Mouse (Mus musculus): ENCODE results near the gene Igsf8. TPM values are rescaled to one million over a fixed set of nuclear protein-coding genes. Genes with fewer than 3 reads are reported as not detected.
A peak's percentile ranks its signal among the peaks of the same experiment; 100 is the strongest.
"Not testable (repeated sequence)": the region's sequence is repeated elsewhere in the genome, so short reads cannot be mapped to it uniquely, and the experiment has no call there.

The Igsf8 gene
- polyA plus RNA-seq, 1 experiment from 2014 or later, result 54.4 TPM

DNA sequence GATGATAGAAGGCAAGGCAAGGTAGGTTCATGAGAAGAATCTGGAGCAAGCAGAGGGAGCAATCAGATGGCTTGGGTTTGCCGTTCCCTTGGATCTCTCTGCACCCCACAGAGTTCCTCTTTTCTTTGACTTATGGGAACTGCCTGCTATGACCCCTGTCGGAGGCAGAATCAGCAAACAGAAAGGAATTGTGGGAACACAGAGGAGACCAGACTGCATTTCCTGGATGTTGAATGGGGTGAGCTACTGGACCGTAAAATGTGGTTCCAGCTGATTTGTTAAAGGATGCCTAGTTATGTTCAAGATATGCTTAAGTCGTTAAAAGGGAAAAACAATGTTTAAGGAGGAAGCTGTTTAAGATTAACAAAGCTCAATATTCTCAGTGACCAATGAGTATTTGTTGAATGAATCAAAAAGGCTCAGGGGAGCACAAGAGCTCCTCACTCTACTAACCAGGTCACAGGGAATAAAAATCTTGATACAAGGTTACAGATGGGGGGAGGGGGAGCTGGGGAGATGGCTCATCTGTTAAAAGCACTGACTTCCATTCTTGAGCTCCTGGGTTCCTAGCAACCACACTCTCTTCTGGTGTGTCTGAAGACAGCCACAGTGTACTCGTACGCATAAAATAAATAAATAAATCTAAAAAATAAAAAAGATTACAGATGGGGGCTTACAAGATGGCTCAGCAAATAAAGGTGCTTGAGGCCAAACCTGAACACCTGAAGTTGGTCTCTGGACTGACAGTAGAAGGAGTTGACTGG is 20.3 kb upstream of the Igsf8 start:
- H3K4me3 ChIP-seq (replicated peaks), result no peak overlapping the region
- peaks cover 25% of the 10 kb centered on the region for H3K4me1 ChIP-seq
- peak; percentile 23; the same call in 1 of the 2 replicates for ATAC-seq (replicated peaks; ENCODE audit: low FRiP score)
- no peaks in the 10 kb centered on the region for H3K9me3 ChIP-seq (replicated peaks)
- peak overlapping the region; percentile 76 for H3K27ac ChIP-seq
- WGBS, result 42% methylated on average over 6 of the region's 6 CpGs
- H3K4me2 ChIP-seq, result no peak overlapping the region
- H3K27me3 ChIP-seq, result peaks cover 15% of the 10 kb centered on the region
- H3K36me3 ChIP-seq, result no peaks in the 10 kb centered on the region
- no peak overlapping the region for H3K9ac ChIP-seq

DNA sequence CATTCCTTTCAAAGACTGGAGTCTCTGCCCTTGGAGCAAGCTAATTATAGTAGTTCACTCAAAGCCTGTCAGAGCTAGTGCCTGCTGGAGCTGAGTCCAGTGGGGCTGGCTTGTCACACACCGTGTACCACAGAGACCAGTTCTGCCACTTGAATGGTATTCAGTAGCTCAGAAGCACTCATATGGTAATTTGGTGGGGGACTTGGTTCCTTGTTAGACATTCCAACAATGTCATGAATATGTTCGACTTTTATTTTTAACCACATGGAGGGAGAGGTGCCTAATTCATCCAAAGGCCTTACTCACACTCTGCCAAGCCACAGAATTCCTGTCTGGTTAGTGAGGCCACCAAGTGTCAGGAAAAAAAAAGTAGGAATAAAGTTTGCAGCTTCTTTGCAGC is 19.0 kb upstream of the Igsf8 start:
- Histone ChIP-seq H3K27me3 (peaks cover 15% of the 10 kb centered on the region), H3K4me1 (peaks cover 25% of the 10 kb centered on the region), H3K4me3 (replicated peaks) (no peak overlapping the region), H3K27ac (peak overlapping the region; percentile 57), H3K9ac (no peak overlapping the region), H3K9me3 (replicated peaks) (no peaks in the 10 kb centered on the region), H3K36me3 (no peaks in the 10 kb centered on the region), H3K4me2 (no peak overlapping the region)
- 46% methylated on average over 2 of the region's 2 CpGs for WGBS
- ATAC-seq (replicated peaks; ENCODE audit: low FRiP score), result peak; percentile 70

DNA sequence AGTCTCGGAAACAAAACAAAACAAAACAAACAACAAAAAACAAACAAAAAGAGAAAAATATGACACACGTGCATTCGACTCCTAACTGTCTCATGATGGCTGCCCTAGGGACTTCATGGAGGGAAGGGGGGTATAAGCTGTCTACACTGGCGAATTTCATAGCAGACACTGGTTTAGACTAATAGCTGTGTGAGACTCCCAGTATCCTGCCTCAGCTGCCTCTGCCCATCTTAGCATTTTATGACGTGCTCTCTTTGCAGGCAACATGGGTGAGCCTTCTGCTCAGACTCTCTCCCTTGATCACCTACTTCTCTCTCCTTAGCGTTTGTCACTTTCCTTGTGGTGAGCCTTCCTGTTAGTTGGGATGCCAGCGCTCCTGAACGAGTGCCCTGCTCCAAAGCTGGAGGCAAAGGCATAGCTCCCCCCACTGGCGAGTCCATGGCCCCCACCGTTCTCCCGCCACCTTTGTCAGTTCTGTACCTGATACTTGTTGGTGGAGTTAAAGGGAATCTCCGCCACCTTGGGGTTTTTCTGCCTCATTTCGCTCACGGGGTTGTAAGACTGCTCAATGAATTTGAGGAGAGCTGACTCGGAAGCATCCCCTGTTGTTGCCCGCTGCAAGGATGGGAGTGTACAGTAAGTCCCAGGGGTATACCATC is 17.8 kb upstream of the Igsf8 start:
- Histone ChIP-seq H3K4me2 (peak overlapping the region; percentile 34; the same call in 1 of the 2 replicates), H3K27ac (0 out of 2 replicates have a peak overlapping the region, but pooled peaks have one; percentile 57), H3K4me1 (peaks cover 25% of the 10 kb centered on the region), H3K4me3 (replicated peaks) (no peak overlapping the region), H3K9ac (no peak overlapping the region), H3K36me3 (no peaks in the 10 kb centered on the region), H3K27me3 (peaks cover 15% of the 10 kb centered on the region), H3K9me3 (replicated peaks) (no peaks in the 10 kb centered on the region)
- WGBS, result 26% methylated on average over 16 of the region's 16 CpGs
- ATAC-seq (replicated peaks; ENCODE audit: low FRiP score), result no peak

DNA sequence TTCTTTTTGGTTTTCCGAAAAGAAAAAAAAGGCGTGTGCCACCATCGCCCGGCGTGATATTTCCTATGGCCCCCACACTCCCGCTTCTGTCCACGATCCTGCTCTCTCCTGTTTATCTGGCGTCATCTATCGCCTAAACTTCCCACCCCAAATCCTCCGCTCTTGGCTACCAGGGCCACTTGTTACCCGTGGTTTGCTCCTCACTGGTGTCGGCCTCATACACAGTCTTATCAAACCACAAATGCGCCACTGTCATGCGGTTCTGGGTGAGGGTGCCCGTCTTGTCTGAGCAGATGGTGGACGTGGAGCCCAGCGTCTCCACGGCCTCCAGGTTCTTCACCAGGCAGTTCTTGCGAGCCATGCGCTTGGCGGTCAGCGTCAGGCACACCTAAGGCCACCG is 16.8 kb upstream of the Igsf8 start:
- Histone ChIP-seq H3K27me3 (peaks cover 15% of the 10 kb centered on the region), H3K4me3 (replicated peaks) (0 out of 2 replicates have a peak overlapping the region, but pooled peaks have one; percentile 6), H3K4me2 (peak overlapping the region; percentile 34; the same call in 1 of the 2 replicates), H3K4me1 (peaks cover 25% of the 10 kb centered on the region)
- H3K9me3 ChIP-seq (replicated peaks); H3K27ac ChIP-seq; H3K9ac ChIP-seq; ATAC-seq (replicated peaks; ENCODE audit: low FRiP score); H3K36me3 ChIP-seq: not testable (repeated sequence)
- WGBS, result 43% methylated on average over 23 of the region's 23 CpGs

DNA sequence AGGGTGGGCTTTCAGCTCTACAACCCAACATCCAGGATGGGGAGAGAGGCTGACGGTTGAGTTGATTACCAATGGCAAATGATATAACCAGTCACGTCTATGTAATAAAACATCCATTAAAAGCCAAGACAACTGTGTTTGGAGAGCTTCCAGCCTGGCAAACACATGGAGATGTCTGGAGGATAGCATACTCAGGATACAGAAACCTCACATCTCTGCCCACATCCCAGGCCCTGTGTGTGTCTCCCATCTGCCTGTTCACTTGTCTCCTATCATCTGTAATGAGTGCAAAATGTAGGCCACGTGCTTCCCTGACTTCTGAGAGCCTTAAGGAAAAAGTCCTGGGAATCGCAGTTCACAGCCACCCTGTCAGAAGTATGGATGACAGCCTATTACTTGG is 14.2 kb upstream of the Igsf8 start:
- Histone ChIP-seq H3K4me1 (peaks cover 11% of the 10 kb centered on the region), H3K27ac (no peak overlapping the region), H3K27me3 (peaks cover 15% of the 10 kb centered on the region), H3K4me2 (no peak overlapping the region), H3K4me3 (replicated peaks) (no peak overlapping the region), H3K9me3 (replicated peaks) (no peaks in the 10 kb centered on the region), H3K36me3 (no peaks in the 10 kb centered on the region), H3K9ac (no peak overlapping the region)
- ATAC-seq (replicated peaks; ENCODE audit: low FRiP score), result no peak
- 62% methylated on average over 4 of the region's 4 CpGs for WGBS

DNA sequence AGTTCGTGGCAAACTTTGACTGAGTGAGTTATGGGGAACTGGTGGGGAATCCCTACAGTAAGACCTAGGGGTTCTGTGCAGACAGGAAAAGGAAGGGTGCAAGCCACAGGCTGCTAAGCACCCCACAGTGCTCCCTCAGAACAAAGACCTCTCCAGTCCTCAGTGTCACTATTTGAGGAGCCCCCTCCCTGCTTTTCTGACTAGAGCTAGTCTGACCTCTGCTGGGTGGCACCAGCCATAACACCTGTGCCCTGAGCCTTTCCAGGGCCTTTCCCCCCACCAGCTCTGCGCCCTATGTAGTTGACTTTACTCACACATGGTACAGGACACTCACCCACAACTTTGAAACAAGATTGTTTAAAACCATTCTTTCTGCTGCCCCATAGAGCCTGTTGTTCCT is 13.8 kb upstream of the Igsf8 start:
- ATAC-seq (replicated peaks; ENCODE audit: low FRiP score), result peak; percentile 57
- Histone ChIP-seq H3K9ac (no peak overlapping the region), H3K27ac (no peak overlapping the region), H3K36me3 (no peaks in the 10 kb centered on the region), H3K4me1 (peaks cover 11% of the 10 kb centered on the region), H3K9me3 (replicated peaks) (no peaks in the 10 kb centered on the region), H3K4me3 (replicated peaks) (no peak overlapping the region), H3K4me2 (no peak overlapping the region), H3K27me3 (peaks cover 15% of the 10 kb centered on the region)
- WGBS, result 36% methylated on average over 2 of the region's 2 CpGs

DNA sequence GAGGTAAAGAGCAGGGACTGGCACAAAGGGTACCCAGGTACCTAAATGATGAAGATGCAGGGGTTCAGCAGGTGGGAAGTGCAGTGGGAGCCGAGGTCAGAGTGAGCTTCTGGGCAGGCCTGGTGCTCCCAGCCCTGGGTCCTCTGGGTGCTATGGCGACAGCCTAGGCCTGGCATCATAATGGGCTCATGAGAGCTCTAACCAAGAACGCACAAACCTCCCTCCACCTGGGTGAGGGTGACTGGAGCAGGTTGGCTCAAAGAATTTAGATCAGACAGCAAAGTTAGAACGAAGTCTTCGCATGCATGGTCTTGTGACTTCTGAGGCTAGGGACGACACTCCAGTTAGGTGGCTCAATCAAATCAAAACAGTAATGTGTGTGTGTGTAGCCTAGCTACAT is 3.1 kb upstream of the Igsf8 start, which contains the start of gene Atp1a4:
Gene Atp1a4 (minus strand): TSS at position 101 of the 400 bp plus-strand sequence.
- no peak for ATAC-seq (replicated peaks; ENCODE audit: low FRiP score)
- no peak within 1 kb of the TSS for H3K27ac ChIP-seq
- no peaks in the 10 kb centered on the region for H3K27me3 ChIP-seq
- H3K4me1 ChIP-seq, result no peaks in the 10 kb centered on the region
- 84% methylated on average over 6 of the region's 6 CpGs for WGBS
- no peak within 1 kb of the TSS for H3K4me2 ChIP-seq
- no peak within 1 kb of the TSS for H3K9ac ChIP-seq
- no peak within 1 kb of the TSS for H3K4me3 ChIP-seq (replicated peaks)
- no peaks in the 10 kb centered on the region for H3K9me3 ChIP-seq (replicated peaks)
- H3K36me3 ChIP-seq, result no peaks in the 10 kb centered on the region

DNA sequence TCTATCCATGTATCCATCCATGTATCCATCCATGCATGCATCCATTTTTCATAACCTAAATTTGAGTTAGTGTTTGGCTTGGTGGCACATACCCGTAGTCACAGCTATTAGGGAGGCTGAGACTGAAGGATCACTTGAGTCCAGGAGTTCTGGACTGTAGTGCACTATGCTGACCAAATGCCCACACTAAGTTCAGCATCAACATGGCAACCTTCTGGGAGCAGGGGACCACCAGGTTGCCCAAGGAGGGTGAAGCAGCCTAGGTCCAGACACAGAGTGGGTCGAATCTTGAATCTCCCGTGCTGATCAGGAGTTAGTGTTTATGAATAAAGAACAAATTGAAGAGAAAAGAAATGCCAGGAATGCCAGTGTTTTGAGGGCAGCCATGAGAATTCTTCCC is 9.8 kb downstream of the Igsf8 start:
- no peaks in the 10 kb centered on the region for H3K9me3 ChIP-seq (replicated peaks)
- H3K27me3 ChIP-seq, result no peaks in the 10 kb centered on the region
- H3K36me3 ChIP-seq, result no peaks in the 10 kb centered on the region
- H3K27ac ChIP-seq, result no peak overlapping the region
- H3K4me2 ChIP-seq, result no peak overlapping the region
- ATAC-seq (replicated peaks; ENCODE audit: low FRiP score), result no peak
- peaks cover 6% of the 10 kb centered on the region; the same call in 1 of the 2 replicates for H3K4me1 ChIP-seq
- 89% methylated on average over 3 of the region's 3 CpGs for WGBS
- H3K4me3 ChIP-seq (replicated peaks), result no peak overlapping the region
- no peak overlapping the region for H3K9ac ChIP-seq

DNA sequence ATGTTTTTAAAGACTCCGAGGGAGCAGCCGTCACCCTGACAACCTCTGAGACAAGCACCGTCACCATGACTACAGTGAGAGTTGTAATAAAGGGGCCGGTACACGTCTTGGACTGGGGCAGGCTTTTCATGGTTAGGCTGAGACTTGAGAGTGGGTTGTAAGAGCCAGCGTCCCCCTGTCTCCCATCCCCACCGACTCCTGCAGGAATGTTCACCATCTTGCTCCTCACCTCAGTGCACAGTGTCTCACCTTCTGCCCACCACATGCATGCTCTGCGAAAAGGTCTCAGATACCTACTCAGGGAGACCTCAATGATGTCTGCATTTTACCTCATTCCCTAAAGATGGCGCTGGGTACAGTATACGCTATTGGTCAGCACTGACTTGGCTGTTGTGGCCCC is 10.3 kb downstream of the Igsf8 start:
- Histone ChIP-seq H3K4me2 (no peak overlapping the region), H3K36me3 (no peaks in the 10 kb centered on the region), H3K4me1 (peaks cover 6% of the 10 kb centered on the region; the same call in 1 of the 2 replicates), H3K9ac (no peak overlapping the region), H3K27ac (no peak overlapping the region), H3K4me3 (replicated peaks) (no peak overlapping the region), H3K9me3 (replicated peaks) (no peaks in the 10 kb centered on the region), H3K27me3 (no peaks in the 10 kb centered on the region)
- WGBS, result 65% methylated on average over 10 of the region's 10 CpGs
- no peak for ATAC-seq (replicated peaks; ENCODE audit: low FRiP score)

DNA sequence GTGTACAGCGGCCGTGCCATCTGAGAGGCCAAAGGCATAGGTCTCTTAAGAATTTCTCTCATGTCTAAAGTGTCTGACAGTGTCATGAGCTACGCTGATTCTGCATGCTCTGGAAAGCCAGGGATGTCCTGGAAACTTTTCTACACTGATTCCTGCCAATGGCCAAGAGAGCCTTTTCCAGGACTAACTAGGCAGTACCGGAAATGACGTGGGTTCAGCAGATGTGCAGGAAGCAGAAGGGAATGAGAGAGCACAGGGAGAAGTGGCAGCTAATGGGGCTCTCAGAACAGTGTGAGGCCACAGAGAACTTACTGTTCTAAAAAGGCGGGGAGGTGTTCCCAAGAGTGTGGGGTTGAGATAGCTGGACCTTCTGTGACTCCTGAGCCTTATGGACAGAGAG is 11.9 kb downstream of the Igsf8 start:
- Histone ChIP-seq H3K27me3 (no peaks in the 10 kb centered on the region), H3K4me1 (peaks cover 6% of the 10 kb centered on the region; the same call in 1 of the 2 replicates), H3K36me3 (no peaks in the 10 kb centered on the region), H3K4me3 (replicated peaks) (no peak overlapping the region), H3K4me2 (no peak overlapping the region), H3K27ac (no peak overlapping the region), H3K9ac (no peak overlapping the region), H3K9me3 (replicated peaks) (no peaks in the 10 kb centered on the region)
- ATAC-seq (replicated peaks; ENCODE audit: low FRiP score), result no peak
- 89% methylated on average over 6 of the region's 6 CpGs for WGBS

DNA sequence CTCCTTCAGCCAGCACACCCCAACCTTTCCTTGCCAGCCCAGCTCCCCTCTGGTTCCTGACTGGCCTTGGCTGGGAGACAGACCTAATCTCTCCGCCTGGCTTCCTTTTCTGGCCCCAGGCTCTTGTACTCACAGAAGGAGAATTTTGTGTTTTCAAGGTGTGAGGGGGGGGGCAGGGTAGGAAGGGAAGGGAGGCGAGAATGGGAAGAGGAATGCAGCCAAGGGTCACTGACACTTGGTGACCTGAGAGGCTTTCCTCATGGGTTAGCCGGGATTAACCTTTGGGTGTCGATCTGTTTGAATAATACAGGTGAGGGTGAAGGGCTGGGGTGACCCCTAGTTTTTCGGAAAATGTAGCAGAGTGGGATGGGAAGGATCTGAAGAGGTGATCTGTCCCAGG is 12.7 kb downstream of the Igsf8 start:
- Histone ChIP-seq H3K9me3 (replicated peaks) (no peaks in the 10 kb centered on the region), H3K27me3 (no peaks in the 10 kb centered on the region), H3K9ac (no peak overlapping the region), H3K4me2 (no peak overlapping the region), H3K4me3 (replicated peaks) (no peak overlapping the region), H3K27ac (no peak overlapping the region), H3K4me1 (peaks cover 6% of the 10 kb centered on the region; the same call in 1 of the 2 replicates), H3K36me3 (no peaks in the 10 kb centered on the region)
- no peak for ATAC-seq (replicated peaks; ENCODE audit: low FRiP score)
- WGBS, result 50% methylated on average over 5 of the region's 5 CpGs

DNA sequence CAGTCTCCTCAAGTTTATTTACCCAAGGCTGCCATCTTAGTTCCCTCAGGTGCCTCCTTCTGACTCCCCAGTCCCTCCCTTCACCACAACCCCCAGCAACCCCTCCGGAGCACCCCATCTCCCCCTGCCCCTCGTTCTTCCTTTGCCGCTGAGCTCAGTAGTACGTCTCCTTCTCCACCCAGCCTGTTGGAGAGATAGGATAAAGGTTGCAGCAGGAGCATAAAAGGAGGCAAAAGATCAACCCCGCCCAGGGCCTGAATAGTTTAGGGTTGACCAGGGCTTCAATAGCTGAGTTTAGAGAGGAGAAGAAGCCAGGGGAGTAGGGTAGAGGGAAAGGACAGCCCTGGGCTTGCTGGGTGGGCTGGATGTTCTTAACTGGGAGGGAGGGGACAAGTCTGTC is 13.1 kb downstream of the Igsf8 start:
- Histone ChIP-seq H3K27me3 (no peaks in the 10 kb centered on the region), H3K27ac (no peak overlapping the region), H3K4me3 (replicated peaks) (no peak overlapping the region), H3K9ac (no peak overlapping the region), H3K36me3 (no peaks in the 10 kb centered on the region), H3K4me2 (no peak overlapping the region), H3K4me1 (peaks cover 6% of the 10 kb centered on the region; the same call in 1 of the 2 replicates), H3K9me3 (replicated peaks) (no peaks in the 10 kb centered on the region)
- ATAC-seq (replicated peaks; ENCODE audit: low FRiP score), result no peak
- WGBS, result 69% methylated on average over 5 of the region's 5 CpGs

Measured in kidney, embryonic 15.5 days (tissue).